Mouse (Mus musculus) midbrain, embryonic 15.5 days (tissue): ENCODE results near the gene Ntrk2. TPM values are rescaled to one million over a fixed set of nuclear protein-coding genes. Genes with fewer than 3 reads are reported as not detected.

Experiments used
- ATAC-seq: fragments of 200-750 bp; cut with Nextera tagmentation; replicated peaks from 2 replicates; pipeline ENCODE4 v1.8.0; 2017; ENCODE audit warnings: moderate TSS enrichment
- H3K27ac ChIP-seq: fragments of 300-500 bp; sonication (generic); 2 replicates; pipeline ENCODE4 v1.5.1; 2015; ENCODE audit warnings: mild to moderate bottlenecking, inconsistent platforms
- H3K27me3 ChIP-seq: fragments of 300-500 bp; sonication (generic); replicated peaks from 2 replicates; pipeline ENCODE4 v1.6.1; 2015; ENCODE audit warnings: inconsistent platforms
- H3K36me3 ChIP-seq: fragments of 300-500 bp; sonication (generic); replicated peaks from 2 replicates; pipeline ENCODE4 v1.6.1; 2015; ENCODE audit warnings: inconsistent platforms
- H3K4me1 ChIP-seq: fragments of 300-500 bp; sonication (generic); 2 replicates; pipeline ENCODE4 v1.6.1; 2015; ENCODE audit warnings: inconsistent platforms
- H3K4me2 ChIP-seq: fragments of 300-500 bp; sonication (generic); 2 replicates; pipeline ENCODE4 v1.6.1; 2015; ENCODE audit warnings: inconsistent platforms, mild to moderate bottlenecking, moderate library complexity
- H3K4me3 ChIP-seq: fragments of 300-500 bp; sonication (generic); 2 replicates; pipeline ENCODE4 v1.5.1; 2015; ENCODE audit warnings: mild to moderate bottlenecking, inconsistent platforms
- H3K9ac ChIP-seq: fragments of 300-500 bp; sonication (generic); 2 replicates; pipeline ENCODE4 v1.6.1; 2015; ENCODE audit warnings: mild to moderate bottlenecking, inconsistent platforms
- H3K9me3 ChIP-seq: fragments of 300-500 bp; sonication (generic); 2 replicates; pipeline ENCODE4 v1.6.1; 2016; ENCODE audit warnings: inconsistent platforms
- WGBS: fragments of 180-500 bp; shearing (Covaris S2); methylation state at CpG from one replicate; pipeline ENCODE4 v1.1.7; 2015; ENCODE audit warnings: mixed read lengths; 5-methylcytosine and 5-hydroxymethylcytosine counted together
- polyA plus RNA-seq: library from polyadenylated mRNA; unstranded; fragments of >200 nt; fragmentation: Nextera tagmentation; extraction: Ambion mirVana; gene quantifications from 2 replicates; pipeline ENCODE4 v1.2.1, GENCODE M21; 2015

Gene Ntrk2
- polyA plus RNA-seq, 1 experiment from 2014 or later = 121 TPM

GRCm38 (mm10) chr13:59117233-59117632 lies 310.9 kb downstream of the Ntrk2 start:
- Histone ChIP-seq H3K27ac (no peak overlapping the region), H3K4me1 (0 out of 2 replicates have a peak, but pooled peaks cover 3% of the 10 kb centered on the region), H3K9ac (no peak overlapping the region), H3K9me3 (no peaks in the 10 kb centered on the region; the same call in 1 of the 2 replicates), H3K4me3 (no peak overlapping the region), H3K36me3 (no peaks in the 10 kb centered on the region), H3K4me2 (no peak overlapping the region), H3K27me3 (no peaks in the 10 kb centered on the region)
- WGBS = 89% methylated on average over 5 of the region's 5 CpGs
- ATAC-seq = no peak

GRCm38 (mm10) chr13:59119596-59120394 lies 313.4 kb downstream of the Ntrk2 start:
- H3K9ac ChIP-seq = no peak overlapping the region
- H3K4me2 ChIP-seq = no peak overlapping the region
- no peak overlapping the region for H3K4me3 ChIP-seq
- H3K4me1 ChIP-seq = 0 out of 2 replicates have a peak, but pooled peaks cover 3% of the 10 kb centered on the region
- ATAC-seq = no peak
- 85% methylated on average over 10 of the region's 10 CpGs for WGBS
- H3K27me3 ChIP-seq = no peaks in the 10 kb centered on the region
- no peaks in the 10 kb centered on the region; the same call in 1 of the 2 replicates for H3K9me3 ChIP-seq
- H3K36me3 ChIP-seq = no peaks in the 10 kb centered on the region
- H3K27ac ChIP-seq = no peak overlapping the region

- Histone ChIP-seq H3K36me3 (no peaks in the 10 kb centered on the region), H3K9me3 (no peaks in the 10 kb centered on the region), H3K27ac (peak overlapping the region; percentile 87), H3K4me2 (no peak overlapping the region), H3K27me3 (no peaks in the 10 kb centered on the region), H3K4me3 (no peak overlapping the region), H3K9ac (no peak overlapping the region), H3K4me1 (peaks cover 39% of the 10 kb centered on the region)
- WGBS = 61% methylated on average over 7 of the region's 7 CpGs
- ATAC-seq = peak; percentile 38; the same call in 1 of the 2 replicates
Observed at GRCm38 (mm10) chr13:59143141-59143744, 336.9 kb downstream of the Ntrk2 start.

- Histone ChIP-seq H3K27me3 (no peaks in the 10 kb centered on the region), H3K36me3 (no peaks in the 10 kb centered on the region), H3K27ac (peak overlapping the region; percentile 87), H3K9me3 (no peaks in the 10 kb centered on the region), H3K4me2 (peak overlapping the region; percentile 39), H3K9ac (0 out of 2 replicates have a peak overlapping the region, but pooled peaks have one; percentile 34), H3K4me3 (no peak overlapping the region; the same call in 1 of the 2 replicates), H3K4me1 (peaks cover 39% of the 10 kb centered on the region)
- 16% methylated on average over 11 of the region's 11 CpGs for WGBS
- peak; percentile 90 for ATAC-seq
Observed at GRCm38 (mm10) chr13:59144321-59144856, 338.0 kb downstream of the Ntrk2 start.

- Histone ChIP-seq H3K4me2 (peak overlapping the region; percentile 23), H3K27ac (peak overlapping the region; percentile 87), H3K27me3 (no peaks in the 10 kb centered on the region), H3K4me3 (no peak overlapping the region), H3K4me1 (peaks cover 39% of the 10 kb centered on the region), H3K36me3 (no peaks in the 10 kb centered on the region), H3K9me3 (no peaks in the 10 kb centered on the region), H3K9ac (no peak overlapping the region)
- peak; percentile 86 for ATAC-seq
- WGBS = 31% methylated on average over 21 of the region's 21 CpGs
Observed at GRCm38 (mm10) chr13:59145677-59146555, 339.5 kb downstream of the Ntrk2 start.

GRCm38 (mm10) chr13:59146616-59147015 lies 340.2 kb downstream of the Ntrk2 start:
- no peak for ATAC-seq
- H3K4me1 ChIP-seq = peaks cover 39% of the 10 kb centered on the region
- WGBS = 83% methylated on average over 7 of the region's 7 CpGs
- H3K9ac ChIP-seq = no peak overlapping the region
- no peak overlapping the region for H3K4me2 ChIP-seq
- no peaks in the 10 kb centered on the region for H3K9me3 ChIP-seq
- no peak overlapping the region for H3K4me3 ChIP-seq
- no peaks in the 10 kb centered on the region for H3K36me3 ChIP-seq
- peak overlapping the region; percentile 87 for H3K27ac ChIP-seq
- H3K27me3 ChIP-seq = no peaks in the 10 kb centered on the region

GRCm38 (mm10) chr13:59147976-59148375 lies 341.6 kb downstream of the Ntrk2 start:
- 63% methylated on average over 4 of the region's 4 CpGs for WGBS
- H3K9me3 ChIP-seq = no peaks in the 10 kb centered on the region
- 0 out of 2 replicates have a peak overlapping the region, but pooled peaks have one; percentile 10 for H3K27ac ChIP-seq
- peaks cover 39% of the 10 kb centered on the region for H3K4me1 ChIP-seq
- H3K4me2 ChIP-seq = no peak overlapping the region
- H3K9ac ChIP-seq = no peak overlapping the region
- H3K36me3 ChIP-seq = no peaks in the 10 kb centered on the region
- no peak for ATAC-seq
- H3K4me3 ChIP-seq = no peak overlapping the region
- no peaks in the 10 kb centered on the region for H3K27me3 ChIP-seq

- H3K9ac ChIP-seq = no peak overlapping the region
- no peaks in the 10 kb centered on the region for H3K9me3 ChIP-seq
- H3K36me3 ChIP-seq = no peaks in the 10 kb centered on the region
- no peak overlapping the region for H3K4me3 ChIP-seq
- H3K4me1 ChIP-seq = peaks cover 31% of the 10 kb centered on the region
- H3K27ac ChIP-seq = no peak overlapping the region
- H3K27me3 ChIP-seq = no peaks in the 10 kb centered on the region
- no peak for ATAC-seq
- WGBS = 92% methylated on average over 10 of the region's 10 CpGs
- no peak overlapping the region for H3K4me2 ChIP-seq
Observed at GRCm38 (mm10) chr13:59148793-59149192, 342.4 kb downstream of the Ntrk2 start.

GRCm38 (mm10) chr13:59164015-59164414 lies 357.6 kb downstream of the Ntrk2 start:
- 90% methylated on average over 8 of the region's 8 CpGs for WGBS

GRCm38 (mm10) chr13:59173840-59174239 lies 367.5 kb downstream of the Ntrk2 start:
- ATAC-seq = no peak
- Histone ChIP-seq H3K4me1 (peaks cover 6% of the 10 kb centered on the region; the same call in 1 of the 2 replicates), H3K36me3 (no peaks in the 10 kb centered on the region), H3K4me2 (no peak overlapping the region), H3K9me3 (no peaks in the 10 kb centered on the region), H3K9ac (no peak overlapping the region), H3K27me3 (no peaks in the 10 kb centered on the region), H3K4me3 (no peak overlapping the region), H3K27ac (no peak overlapping the region)
- 82% methylated on average over 8 of the region's 8 CpGs for WGBS

More at GRCm38 (mm10) chr13:59164015-59164414, 357.6 kb downstream of the Ntrk2 start:
- ATAC-seq = no peak
- no peak overlapping the region for H3K4me3 ChIP-seq
- no peaks in the 10 kb centered on the region for H3K36me3 ChIP-seq
- no peak overlapping the region for H3K9ac ChIP-seq
- no peaks in the 10 kb centered on the region for H3K27me3 ChIP-seq
- H3K9me3 ChIP-seq = no peaks in the 10 kb centered on the region
- no peaks in the 10 kb centered on the region for H3K4me1 ChIP-seq
- H3K27ac ChIP-seq = no peak overlapping the region
- H3K4me2 ChIP-seq = no peak overlapping the region

GRCm38 (mm10) chr13:59176021-59176420 lies 369.7 kb downstream of the Ntrk2 start:
- Histone ChIP-seq H3K27me3 (no peaks in the 10 kb centered on the region), H3K4me2 (no peak overlapping the region), H3K9ac (no peak overlapping the region), H3K36me3 (no peaks in the 10 kb centered on the region), H3K4me1 (peaks cover 13% of the 10 kb centered on the region; the same call in 1 of the 2 replicates), H3K9me3 (no peaks in the 10 kb centered on the region), H3K4me3 (no peak overlapping the region), H3K27ac (no peak overlapping the region)
- 53% methylated on average over 3 of the region's 3 CpGs for WGBS
- no peak for ATAC-seq
